Mouse (Mus musculus): ENCODE measurements at regions not wholly inside any gene's neighbourhood (a gene's known extent, or its start where the extent isn't known, plus 50 kb on each side); places are given as distances from the start of the nearest gene placed in this dataset.

DNA sequence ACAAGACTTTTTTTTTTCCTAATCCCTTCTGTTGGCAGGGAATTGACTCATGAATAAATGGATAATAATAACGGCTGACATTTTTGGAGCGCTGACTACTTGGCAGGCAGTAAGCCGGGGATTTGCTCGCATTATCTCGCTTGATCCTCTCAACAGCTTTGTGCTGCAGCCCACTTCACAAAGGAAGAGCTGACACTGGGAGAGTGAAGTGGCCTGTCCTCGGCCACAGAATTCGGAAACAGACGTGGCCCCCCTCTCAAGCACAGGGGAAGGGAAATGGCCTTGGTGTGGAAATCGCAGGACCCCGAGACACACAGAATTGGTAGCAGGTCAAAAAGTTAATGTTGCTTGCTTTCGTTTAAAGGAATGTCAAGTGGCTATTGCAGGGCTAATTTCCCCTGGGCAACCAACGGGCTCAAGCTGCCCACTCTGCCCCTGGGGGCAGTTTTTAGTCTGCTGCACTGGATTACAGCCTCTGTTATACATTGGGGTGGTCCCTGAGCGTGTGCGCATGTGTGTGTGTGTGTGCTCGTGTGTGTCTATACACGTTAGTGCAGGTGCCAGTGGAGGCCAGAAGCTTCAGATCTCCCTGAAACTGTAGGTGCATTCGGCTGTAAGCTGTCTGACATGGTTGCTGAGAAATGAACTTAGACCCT, 483.1 kb downstream of the Plcl1 start:
- Histone ChIP-seq H3K27me3 (ENCODE audit: control insufficient read depth, insufficient read depth, low read length) (no peaks in the 10 kb centered on the region), H3K4me1 (ENCODE audit: control insufficient read depth, insufficient read depth, low read length) (peaks cover 4% of the 10 kb centered on the region; the same call in 1 of the 2 replicates), H3K4me3 (ENCODE audit: control insufficient read depth, low read depth, low read length) (no peak overlapping the region), H3K36me3 (ENCODE audit: control insufficient read depth, insufficient read depth, low read length) (no peaks in the 10 kb centered on the region), H3K27ac (ENCODE audit: control insufficient read depth, insufficient read depth, low read depth, low read length) (no peak overlapping the region)
- TF ChIP-seq CTCF (IDR thresholded peaks at IDR 0.05; ENCODE audit: control insufficient read depth, insufficient read depth, insufficient replicate concordance, low read depth, low read length) (no peak), POLR2A (IDR thresholded peaks at IDR 0.05; ENCODE audit: control insufficient read depth, low read depth, low read length) (no peak)

DNA sequence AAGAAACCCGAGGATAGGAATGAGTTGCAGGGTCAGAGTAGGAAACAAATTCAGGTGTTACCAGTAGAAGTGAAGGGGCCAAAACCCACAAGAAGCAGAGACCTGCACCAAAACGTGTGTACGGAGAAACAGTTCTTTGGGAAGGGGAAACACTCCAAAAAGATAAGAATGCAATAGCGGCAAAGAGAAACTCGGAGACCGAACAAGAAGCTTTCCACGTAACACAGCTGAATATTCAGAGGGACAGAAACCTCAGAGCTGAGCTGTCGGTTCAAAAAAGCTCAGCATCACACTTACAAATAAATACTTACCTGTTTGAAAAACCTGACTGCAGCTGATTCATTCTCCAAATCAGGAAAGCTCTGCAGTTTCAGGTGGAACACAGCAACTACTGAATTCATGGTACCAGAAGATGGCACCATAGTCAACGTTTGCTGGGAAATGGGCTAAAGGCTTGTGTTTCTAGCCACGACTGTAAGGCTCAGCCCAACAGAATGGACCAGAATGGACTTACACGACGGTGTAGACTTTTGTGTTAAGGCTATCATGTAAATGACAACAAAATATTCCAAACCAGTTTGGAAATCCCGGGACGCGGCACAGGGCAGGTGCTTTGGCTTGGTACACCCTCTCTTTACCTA, 484.9 kb downstream of the Plcl1 start:
- TF ChIP-seq CTCF (IDR thresholded peaks at IDR 0.05; ENCODE audit: control insufficient read depth, insufficient read depth, insufficient replicate concordance, low read depth, low read length) (no peak), POLR2A (IDR thresholded peaks at IDR 0.05; ENCODE audit: control insufficient read depth, low read depth, low read length) (no peak)
- Histone ChIP-seq H3K36me3 (ENCODE audit: control insufficient read depth, insufficient read depth, low read length) (no peaks in the 10 kb centered on the region), H3K27me3 (ENCODE audit: control insufficient read depth, insufficient read depth, low read length) (no peaks in the 10 kb centered on the region)

DNA sequence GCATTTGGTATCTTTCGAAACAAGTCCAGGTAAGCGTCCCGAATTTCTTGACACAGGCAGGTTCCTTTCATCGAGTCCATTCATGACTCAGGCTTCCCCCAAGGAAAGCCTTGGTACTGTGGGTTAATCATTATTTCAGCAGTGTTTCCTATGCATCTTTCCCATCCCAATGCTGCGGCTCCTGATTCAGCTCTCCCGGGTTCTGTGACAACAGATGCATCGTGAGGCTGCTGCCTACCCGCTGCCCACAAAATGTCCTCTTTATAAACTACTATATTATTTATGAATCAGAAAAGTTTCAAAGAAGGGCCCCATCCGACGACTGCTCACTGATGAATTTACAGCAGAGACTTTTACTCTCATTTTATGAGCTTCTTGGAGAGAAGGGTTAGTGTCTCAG, 486.2 kb downstream of the Plcl1 start:
- Histone ChIP-seq H3K4me3 (ENCODE audit: control insufficient read depth, low read depth, low read length) (no peak overlapping the region), H3K36me3 (ENCODE audit: control insufficient read depth, insufficient read depth, low read length) (no peaks in the 10 kb centered on the region), H3K4me1 (ENCODE audit: control insufficient read depth, insufficient read depth, low read length) (peaks cover 4% of the 10 kb centered on the region; the same call in 1 of the 2 replicates), H3K27ac (ENCODE audit: control insufficient read depth, insufficient read depth, low read depth, low read length) (no peak overlapping the region), H3K27me3 (ENCODE audit: control insufficient read depth, insufficient read depth, low read length) (no peaks in the 10 kb centered on the region)
- TF ChIP-seq CTCF (IDR thresholded peaks at IDR 0.05; ENCODE audit: control insufficient read depth, insufficient read depth, insufficient replicate concordance, low read depth, low read length) (no peak), POLR2A (IDR thresholded peaks at IDR 0.05; ENCODE audit: control insufficient read depth, low read depth, low read length) (no peak)

More for the DNA sequence above, 484.9 kb downstream of the Plcl1 start:
- Histone ChIP-seq H3K27ac (ENCODE audit: control insufficient read depth, insufficient read depth, low read depth, low read length) (no peak overlapping the region), H3K4me1 (ENCODE audit: control insufficient read depth, insufficient read depth, low read length) (peaks cover 4% of the 10 kb centered on the region; the same call in 1 of the 2 replicates), H3K4me3 (ENCODE audit: control insufficient read depth, low read depth, low read length) (no peak overlapping the region)

DNA sequence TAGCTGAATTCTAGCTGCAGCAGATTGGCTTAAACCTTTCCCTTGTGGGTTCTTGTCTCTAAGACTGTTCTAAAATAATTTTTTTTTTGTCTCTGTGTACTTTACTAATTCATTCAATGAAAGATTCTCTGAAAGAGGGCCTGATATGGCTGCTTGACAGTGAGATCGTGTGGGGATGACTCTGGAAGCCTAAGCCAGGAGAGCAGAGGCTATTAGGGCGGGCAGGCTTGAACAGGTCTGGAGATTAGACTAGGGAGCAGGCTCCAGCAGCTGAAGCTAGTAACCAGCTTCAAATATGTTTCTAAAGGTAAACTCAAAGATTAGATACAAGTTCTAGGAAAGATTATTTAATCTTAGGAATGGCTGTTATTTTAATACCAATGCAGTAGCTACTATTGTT, 491.9 kb downstream of the Plcl1 start:
- Histone ChIP-seq H3K27me3 (ENCODE audit: control insufficient read depth, insufficient read depth, low read length) (no peaks in the 10 kb centered on the region), H3K4me3 (ENCODE audit: control insufficient read depth, low read depth, low read length) (no peak overlapping the region), H3K36me3 (ENCODE audit: control insufficient read depth, insufficient read depth, low read length) (no peaks in the 10 kb centered on the region), H3K27ac (ENCODE audit: control insufficient read depth, insufficient read depth, low read depth, low read length) (no peak overlapping the region), H3K4me1 (ENCODE audit: control insufficient read depth, insufficient read depth, low read length) (no peaks in the 10 kb centered on the region)
- TF ChIP-seq CTCF (IDR thresholded peaks at IDR 0.05; ENCODE audit: control insufficient read depth, insufficient read depth, insufficient replicate concordance, low read depth, low read length) (no peak), POLR2A (IDR thresholded peaks at IDR 0.05; ENCODE audit: control insufficient read depth, low read depth, low read length) (no peak)

DNA sequence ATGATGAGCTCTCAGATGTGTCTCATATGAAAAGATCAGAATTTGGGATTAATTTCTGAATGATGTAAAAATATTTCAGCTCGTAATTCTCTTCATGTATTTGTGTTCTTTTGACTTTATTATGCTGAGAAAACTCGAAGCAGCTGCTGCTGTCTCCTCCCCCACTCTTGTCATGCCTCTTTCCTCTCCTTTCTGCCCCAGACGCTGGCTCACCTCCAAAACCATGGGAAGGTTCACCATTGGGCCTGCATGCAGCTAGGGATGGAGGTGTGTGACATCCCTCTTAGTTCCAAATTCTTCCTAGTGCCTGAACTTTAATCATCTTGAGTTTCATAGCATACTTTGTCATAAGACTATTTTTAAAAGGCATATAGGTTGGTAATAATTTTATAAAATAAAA, 492.3 kb downstream of the Plcl1 start:
- H3K27me3 ChIP-seq (ENCODE audit: control insufficient read depth, insufficient read depth, low read length) = no peaks in the 10 kb centered on the region
- no peak for TF ChIP-seq CTCF (IDR thresholded peaks at IDR 0.05; ENCODE audit: control insufficient read depth, insufficient read depth, insufficient replicate concordance, low read depth, low read length)
- TF ChIP-seq POLR2A (IDR thresholded peaks at IDR 0.05; ENCODE audit: control insufficient read depth, low read depth, low read length) = no peak
- no peak overlapping the region for H3K4me3 ChIP-seq (ENCODE audit: control insufficient read depth, low read depth, low read length)
- H3K36me3 ChIP-seq (ENCODE audit: control insufficient read depth, insufficient read depth, low read length) = no peaks in the 10 kb centered on the region
- H3K4me1 ChIP-seq (ENCODE audit: control insufficient read depth, insufficient read depth, low read length) = no peaks in the 10 kb centered on the region
- no peak overlapping the region for H3K27ac ChIP-seq (ENCODE audit: control insufficient read depth, insufficient read depth, low read depth, low read length)

DNA sequence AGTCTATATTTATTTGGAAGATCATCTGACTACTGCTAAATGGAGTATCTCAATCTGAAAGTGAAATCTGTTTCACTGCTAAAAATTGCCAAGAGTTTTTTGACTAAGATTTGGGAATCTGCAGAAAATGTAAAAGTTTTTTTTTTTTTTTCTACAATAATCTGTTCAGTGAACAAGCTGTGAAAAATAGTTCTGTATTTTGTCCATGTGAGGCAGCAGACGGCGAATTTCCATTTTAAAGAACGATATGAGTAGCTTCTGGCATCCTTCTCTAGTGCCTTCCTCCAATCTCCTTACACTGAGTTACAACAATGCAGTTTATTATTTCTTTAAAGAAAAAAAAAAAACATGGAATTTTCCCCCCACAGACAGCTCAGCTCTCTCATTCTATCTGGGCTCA, 494.3 kb downstream of the Plcl1 start:
- TF ChIP-seq CTCF (IDR thresholded peaks at IDR 0.05; ENCODE audit: control insufficient read depth, insufficient read depth, insufficient replicate concordance, low read depth, low read length) = no peak
- no peak for TF ChIP-seq POLR2A (IDR thresholded peaks at IDR 0.05; ENCODE audit: control insufficient read depth, low read depth, low read length)
- no peak overlapping the region for H3K4me3 ChIP-seq (ENCODE audit: control insufficient read depth, low read depth, low read length)
- H3K36me3 ChIP-seq (ENCODE audit: control insufficient read depth, insufficient read depth, low read length) = no peaks in the 10 kb centered on the region
- no peak overlapping the region for H3K27ac ChIP-seq (ENCODE audit: control insufficient read depth, insufficient read depth, low read depth, low read length)
- no peaks in the 10 kb centered on the region for H3K27me3 ChIP-seq (ENCODE audit: control insufficient read depth, insufficient read depth, low read length)
- H3K4me1 ChIP-seq (ENCODE audit: control insufficient read depth, insufficient read depth, low read length) = no peaks in the 10 kb centered on the region

DNA sequence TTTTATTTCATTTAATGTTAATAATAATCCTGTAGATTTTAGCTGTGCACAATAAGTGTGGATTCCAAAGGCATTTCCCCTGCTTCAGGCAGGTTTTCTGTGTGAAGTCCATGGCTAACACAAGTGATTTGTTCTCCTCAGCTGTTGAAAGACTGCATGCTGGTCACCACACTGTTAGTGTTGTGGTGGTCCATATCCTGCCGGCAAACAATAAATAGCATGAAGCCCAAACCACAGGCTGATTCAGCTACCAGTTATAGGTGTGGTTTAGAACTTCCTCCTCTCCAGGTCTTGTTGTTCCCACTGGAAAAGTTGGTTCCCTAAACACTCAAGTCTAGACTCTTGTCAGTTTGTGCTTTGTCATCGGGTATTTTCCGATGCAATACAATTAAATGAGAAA, 497.5 kb downstream of the Plcl1 start:
- Histone ChIP-seq H3K27ac (ENCODE audit: control insufficient read depth, insufficient read depth, low read depth, low read length) (no peak overlapping the region), H3K4me1 (ENCODE audit: control insufficient read depth, insufficient read depth, low read length) (no peaks in the 10 kb centered on the region), H3K27me3 (ENCODE audit: control insufficient read depth, insufficient read depth, low read length) (no peaks in the 10 kb centered on the region), H3K4me3 (ENCODE audit: control insufficient read depth, low read depth, low read length) (no peak overlapping the region), H3K36me3 (ENCODE audit: control insufficient read depth, insufficient read depth, low read length) (no peaks in the 10 kb centered on the region)
- TF ChIP-seq CTCF (IDR thresholded peaks at IDR 0.05; ENCODE audit: control insufficient read depth, insufficient read depth, insufficient replicate concordance, low read depth, low read length) (no peak), POLR2A (IDR thresholded peaks at IDR 0.05; ENCODE audit: control insufficient read depth, low read depth, low read length) (no peak)

Data from testis, adult 2 months (tissue).